Mouse (Mus musculus): ENCODE data around the gene Tmppe. TPM values are rescaled to one million over a fixed set of nuclear protein-coding genes. Genes with fewer than 3 reads are reported as not detected.

Tmppe gene
- polyA plus RNA-seq, 1 experiment from 2014 or later = 10.7 TPM

DNA sequence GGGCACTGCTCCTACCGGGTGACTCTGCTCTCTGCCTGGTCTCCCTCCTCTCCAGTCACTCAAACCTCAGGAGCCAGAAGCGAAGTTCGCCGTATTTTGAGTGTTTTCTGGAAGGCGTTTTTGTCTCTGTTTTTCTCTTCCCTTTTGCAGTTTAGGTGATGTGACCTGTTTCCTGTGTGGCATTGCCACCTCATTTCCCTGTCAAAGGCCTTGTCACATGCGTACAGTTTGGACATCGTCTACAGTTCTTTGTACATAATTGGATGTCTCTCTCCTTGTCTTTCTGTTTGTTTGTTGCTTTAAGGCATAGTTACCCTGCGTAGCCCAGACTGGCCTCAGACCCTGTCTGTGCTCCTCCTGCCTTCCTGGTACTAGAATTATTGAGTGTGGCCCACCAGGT lies 26.5 kb downstream of the Tmppe start:
- 93% methylated on average over 8 of the region's 8 CpGs for WGBS
- Histone ChIP-seq H3K27ac (no peak overlapping the region), H3K27me3 (ENCODE audit: low read depth, poor library complexity, severe bottlenecking) (no peaks in the 10 kb centered on the region), H3K36me3 (peaks cover 35% of the 10 kb centered on the region), H3K4me3 (no peak overlapping the region), H3K9me3 (replicated peaks) (0 out of 2 replicates have a peak, but pooled peaks cover 6% of the 10 kb centered on the region), H3K4me1 (peaks cover 8% of the 10 kb centered on the region; the same call in 1 of the 2 replicates)
- DNase-seq (ENCODE audit: low spot score) = no peak

DNA sequence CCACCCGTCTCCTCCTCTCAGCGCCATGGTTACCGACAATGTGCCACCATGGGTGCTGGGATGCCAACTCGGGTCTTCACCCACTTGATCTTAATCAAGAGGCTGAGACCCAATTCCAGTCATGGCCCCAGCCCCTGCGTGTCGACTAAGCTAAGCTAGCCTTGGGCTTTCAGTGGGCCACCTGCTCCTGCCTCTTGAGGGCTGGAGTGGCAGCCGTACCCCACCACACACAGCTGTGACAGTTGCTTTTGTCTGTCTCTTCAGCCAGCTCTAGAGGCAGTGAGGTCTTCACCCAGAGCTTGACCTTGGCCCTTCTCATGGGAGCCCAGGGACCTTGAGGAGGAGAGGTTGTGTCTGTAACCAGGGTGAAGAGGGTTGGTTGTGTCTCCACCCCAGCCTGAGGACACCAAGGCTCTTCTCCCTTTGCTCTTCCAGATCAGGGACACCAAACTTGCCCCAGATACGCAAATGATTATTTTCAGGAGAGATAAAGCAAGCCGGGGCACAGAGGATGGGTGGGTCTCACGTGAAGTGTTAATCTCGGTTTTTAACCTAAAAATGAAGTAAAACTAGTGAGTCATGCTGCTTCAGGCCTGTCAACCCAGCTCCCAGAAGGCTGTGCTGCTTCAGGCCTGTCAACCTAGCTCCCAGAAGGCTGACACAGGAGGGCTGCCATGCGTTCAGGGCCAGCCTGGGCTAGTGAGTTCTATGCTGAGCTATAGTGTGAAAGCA lies 27.4 kb downstream of the Tmppe start:
- 0 out of 2 replicates have a peak, but pooled peaks cover 6% of the 10 kb centered on the region for H3K9me3 ChIP-seq (replicated peaks)
- H3K36me3 ChIP-seq = peaks cover 29% of the 10 kb centered on the region
- H3K4me1 ChIP-seq = peaks cover 8% of the 10 kb centered on the region; the same call in 1 of the 2 replicates
- no peak overlapping the region for H3K4me3 ChIP-seq
- no peak overlapping the region for H3K27ac ChIP-seq
- no peaks in the 10 kb centered on the region for H3K27me3 ChIP-seq (ENCODE audit: low read depth, poor library complexity, severe bottlenecking)
- no peak for DNase-seq (ENCODE audit: low spot score)
- WGBS = 90% methylated on average over 12 of the region's 12 CpGs

- 75% methylated on average over 2 of the region's 2 CpGs for WGBS
These were observed 34.8 kb downstream of the Tmppe start for GRCm38 (mm10) chr9:114435668-114436067.

GRCm38 (mm10) chr9:114440548-114440947 lies 39.6 kb downstream of the Tmppe start:
- no peaks in the 10 kb centered on the region for H3K9me3 ChIP-seq (replicated peaks)
- no peaks in the 10 kb centered on the region for H3K4me1 ChIP-seq
- H3K36me3 ChIP-seq = peaks cover 26% of the 10 kb centered on the region
- 90% methylated on average over 10 of the region's 10 CpGs for WGBS
- no peaks in the 10 kb centered on the region for H3K27me3 ChIP-seq (ENCODE audit: low read depth, poor library complexity, severe bottlenecking)
- no peak for DNase-seq (ENCODE audit: low spot score)
- no peak overlapping the region; the same call in 1 of the 2 replicates for H3K27ac ChIP-seq
- H3K4me3 ChIP-seq = no peak overlapping the region

More at GRCm38 (mm10) chr9:114435668-114436067, 34.8 kb downstream of the Tmppe start:
- no peak overlapping the region for H3K27ac ChIP-seq
- H3K4me3 ChIP-seq = no peak overlapping the region
- no peaks in the 10 kb centered on the region for H3K27me3 ChIP-seq (ENCODE audit: low read depth, poor library complexity, severe bottlenecking)
- peaks cover 25% of the 10 kb centered on the region for H3K36me3 ChIP-seq
- no peaks in the 10 kb centered on the region for H3K9me3 ChIP-seq (replicated peaks)
- H3K4me1 ChIP-seq = no peaks in the 10 kb centered on the region; the same call in 1 of the 2 replicates
- no peak for DNase-seq (ENCODE audit: low spot score)

GRCm38 (mm10) chr9:114442225-114442624 lies 41.3 kb downstream of the Tmppe start:
- no peaks in the 10 kb centered on the region for H3K27me3 ChIP-seq (ENCODE audit: low read depth, poor library complexity, severe bottlenecking)
- no peak overlapping the region for H3K4me3 ChIP-seq
- H3K9me3 ChIP-seq (replicated peaks) = no peaks in the 10 kb centered on the region
- H3K4me1 ChIP-seq = no peaks in the 10 kb centered on the region
- H3K27ac ChIP-seq = no peak overlapping the region
- DNase-seq (ENCODE audit: low spot score) = no peak
- H3K36me3 ChIP-seq = peaks cover 12% of the 10 kb centered on the region
- 93% methylated on average over 9 of the region's 9 CpGs for WGBS

DNA sequence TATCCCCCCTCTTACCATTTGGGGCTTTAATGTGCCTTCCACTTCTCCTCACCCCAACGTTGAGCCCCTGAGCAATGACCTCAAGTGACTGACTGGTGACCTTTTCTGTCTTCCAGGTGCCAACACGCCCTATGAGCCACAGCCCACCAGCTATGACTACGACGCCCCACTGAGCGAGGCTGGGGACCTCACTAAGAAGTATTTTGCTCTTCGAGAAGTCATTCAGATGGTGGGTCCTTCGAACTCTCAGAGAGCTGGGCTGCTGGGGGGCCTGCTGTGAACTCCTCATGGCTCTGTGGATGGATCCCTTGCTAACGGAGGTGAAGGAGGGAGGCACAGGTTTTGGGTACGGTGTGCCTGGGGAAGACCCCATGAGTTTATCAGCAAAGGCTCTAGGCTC lies 42.0 kb downstream of the Tmppe start:
- 86% methylated on average over 9 of the region's 9 CpGs for WGBS
- Histone ChIP-seq H3K36me3 (peaks cover 5% of the 10 kb centered on the region; the same call in 1 of the 2 replicates), H3K27ac (no peak overlapping the region), H3K9me3 (replicated peaks) (no peaks in the 10 kb centered on the region), H3K4me1 (no peaks in the 10 kb centered on the region), H3K27me3 (ENCODE audit: low read depth, poor library complexity, severe bottlenecking) (no peaks in the 10 kb centered on the region), H3K4me3 (no peak overlapping the region)
- no peak for DNase-seq (ENCODE audit: low spot score)

- H3K36me3 ChIP-seq = peaks cover 4% of the 10 kb centered on the region; the same call in 1 of the 2 replicates
- no peak overlapping the region for H3K27ac ChIP-seq
- H3K9me3 ChIP-seq (replicated peaks) = no peaks in the 10 kb centered on the region
- H3K27me3 ChIP-seq (ENCODE audit: low read depth, poor library complexity, severe bottlenecking) = no peaks in the 10 kb centered on the region
- H3K4me1 ChIP-seq = no peaks in the 10 kb centered on the region
- no peak overlapping the region for H3K4me3 ChIP-seq
- WGBS = 90% methylated on average over 8 of the region's 8 CpGs
- no peak for DNase-seq (ENCODE audit: low spot score)
These were observed 42.4 kb downstream of the Tmppe start for GRCm38 (mm10) chr9:114443351-114443750.

GRCm38 (mm10) chr9:114446887-114447286 lies 46.0 kb downstream of the Tmppe start:
- no peaks in the 10 kb centered on the region for H3K27me3 ChIP-seq (ENCODE audit: low read depth, poor library complexity, severe bottlenecking)
- no peaks in the 10 kb centered on the region for H3K4me1 ChIP-seq
- WGBS = 90% methylated on average over 8 of the region's 8 CpGs
- peaks cover 4% of the 10 kb centered on the region; the same call in 1 of the 2 replicates for H3K36me3 ChIP-seq
- no peaks in the 10 kb centered on the region for H3K9me3 ChIP-seq (replicated peaks)
- DNase-seq (ENCODE audit: low spot score) = no peak
- H3K27ac ChIP-seq = no peak overlapping the region
- no peak overlapping the region for H3K4me3 ChIP-seq

- DNase-seq (ENCODE audit: low spot score) = no peak
- no peak overlapping the region for H3K4me3 ChIP-seq
- H3K9me3 ChIP-seq (replicated peaks) = no peaks in the 10 kb centered on the region
- H3K27me3 ChIP-seq (ENCODE audit: low read depth, poor library complexity, severe bottlenecking) = no peaks in the 10 kb centered on the region
- WGBS = 68% methylated on average over 5 of the region's 5 CpGs
- H3K4me1 ChIP-seq = no peaks in the 10 kb centered on the region
- no peaks in the 10 kb centered on the region for H3K36me3 ChIP-seq
- no peak overlapping the region for H3K27ac ChIP-seq
These were observed 47.8 kb downstream of the Tmppe start for GRCm38 (mm10) chr9:114448700-114449099.

DNA sequence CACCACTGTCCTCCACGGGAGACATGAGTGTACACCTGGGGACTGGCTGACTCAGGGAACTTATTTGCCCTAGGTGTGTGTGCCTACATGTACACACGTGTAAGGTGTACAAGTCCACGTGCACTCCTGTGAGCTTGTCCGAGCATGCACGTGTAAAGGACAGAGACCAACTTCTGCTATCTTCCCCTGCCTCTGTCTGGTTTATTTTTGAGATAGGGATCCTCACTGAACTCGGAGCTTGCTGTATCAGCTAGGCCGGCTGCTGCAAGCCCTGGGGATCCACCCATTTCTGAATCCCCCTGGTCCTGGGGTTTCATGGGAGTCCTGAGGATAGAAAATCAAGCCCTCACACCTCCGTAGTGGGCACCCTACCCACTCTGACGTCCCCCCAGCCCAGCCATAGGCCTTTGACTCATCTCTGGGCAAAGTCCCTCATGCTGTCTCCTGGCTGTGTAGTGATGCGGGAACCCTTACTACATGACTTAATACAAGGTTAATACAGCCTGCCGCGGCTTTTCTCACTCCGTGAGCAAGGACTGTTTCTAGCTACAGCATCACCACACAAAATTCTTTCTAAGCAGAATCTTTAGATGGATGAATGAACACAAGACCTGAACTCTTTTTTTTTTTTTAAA lies 48.3 kb downstream of the Tmppe start:
- no peak overlapping the region for H3K4me3 ChIP-seq

DNA sequence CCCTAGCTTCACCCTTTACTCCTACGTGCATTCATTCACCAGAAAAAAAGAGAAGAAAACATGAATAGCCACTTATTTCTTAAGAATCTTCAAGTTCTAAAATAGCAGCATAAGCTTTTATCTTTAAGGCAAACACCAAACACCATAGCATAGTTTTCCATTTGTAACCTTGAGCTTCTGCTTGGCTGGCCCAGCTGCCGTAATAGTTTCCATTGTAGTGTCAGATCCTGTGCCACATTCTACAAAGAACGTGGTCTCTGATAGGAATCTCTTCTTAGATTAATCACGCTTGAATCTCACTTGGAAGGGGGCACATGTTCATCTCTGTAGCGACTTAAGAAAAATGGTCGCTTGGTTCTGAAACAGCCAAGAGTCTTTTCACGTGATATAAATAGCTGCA lies 50.7 kb downstream of the Tmppe start:
- WGBS = 91% methylated on average over 7 of the region's 7 CpGs
- Histone ChIP-seq H3K36me3 (0 out of 2 replicates have a peak, but pooled peaks cover 4% of the 10 kb centered on the region), H3K4me3 (no peak overlapping the region), H3K27ac (no peak overlapping the region), H3K27me3 (ENCODE audit: low read depth, poor library complexity, severe bottlenecking) (no peaks in the 10 kb centered on the region), H3K4me1 (no peaks in the 10 kb centered on the region), H3K9me3 (replicated peaks) (no peaks in the 10 kb centered on the region)
- no peak for DNase-seq (ENCODE audit: low spot score)

More for the DNA sequence above, 48.3 kb downstream of the Tmppe start:
- Histone ChIP-seq H3K4me1 (no peaks in the 10 kb centered on the region), H3K27me3 (ENCODE audit: low read depth, poor library complexity, severe bottlenecking) (no peaks in the 10 kb centered on the region), H3K36me3 (no peaks in the 10 kb centered on the region), H3K9me3 (replicated peaks) (no peaks in the 10 kb centered on the region), H3K27ac (no peak overlapping the region)
- DNase-seq (ENCODE audit: low spot score) = no peak
- 92% methylated on average over 13 of the region's 13 CpGs for WGBS

- DNase-seq (ENCODE audit: low spot score) = no peak
- no peak overlapping the region for H3K27ac ChIP-seq
- peaks cover 8% of the 10 kb centered on the region; the same call in 1 of the 2 replicates for H3K36me3 ChIP-seq
- H3K4me1 ChIP-seq = no peaks in the 10 kb centered on the region
- WGBS = 90% methylated on average over 6 of the region's 6 CpGs
- no peak overlapping the region for H3K4me3 ChIP-seq
- no peaks in the 10 kb centered on the region for H3K9me3 ChIP-seq (replicated peaks)
- no peaks in the 10 kb centered on the region for H3K27me3 ChIP-seq (ENCODE audit: low read depth, poor library complexity, severe bottlenecking)
These were observed 51.5 kb downstream of the Tmppe start for GRCm38 (mm10) chr9:114452418-114452817.

DNA sequence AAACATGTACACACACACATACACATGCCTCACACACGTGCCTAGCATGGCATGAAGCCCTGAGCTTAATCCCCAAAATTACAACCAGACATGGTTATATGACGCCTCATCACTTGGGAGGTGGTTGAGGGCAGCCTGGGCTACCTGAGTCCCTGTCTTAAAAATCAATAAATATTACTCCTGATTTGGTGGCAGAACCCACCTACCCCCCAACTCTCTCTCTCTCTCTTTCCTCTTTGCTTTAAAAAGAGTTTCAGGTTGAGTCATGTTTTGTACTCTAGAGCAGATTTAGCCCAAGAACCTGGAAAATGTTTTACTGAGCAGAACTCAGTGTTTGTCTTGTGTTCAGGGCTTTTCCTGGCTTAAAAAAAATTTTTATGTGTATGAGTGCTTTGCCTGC lies 54.5 kb downstream of the Tmppe start:
- Histone ChIP-seq H3K4me1 (no peaks in the 10 kb centered on the region), H3K27me3 (ENCODE audit: low read depth, poor library complexity, severe bottlenecking) (no peaks in the 10 kb centered on the region), H3K4me3 (no peak overlapping the region), H3K36me3 (peaks cover 12% of the 10 kb centered on the region), H3K9me3 (replicated peaks) (no peaks in the 10 kb centered on the region), H3K27ac (no peak overlapping the region)
- no peak for DNase-seq (ENCODE audit: low spot score)
- 80% methylated on average over 2 of the region's 2 CpGs for WGBS
